Mouse (Mus musculus): ENCODE measurements at regions not wholly inside any gene's neighbourhood (a gene's known extent, or its start where the extent isn't known, plus 50 kb on each side); places are given as distances from the start of the nearest gene placed in this dataset.
"Not testable (repeated sequence)": the region's sequence is repeated elsewhere in the genome, so short reads cannot be mapped to it uniquely, and the experiment has no call there.

DNA sequence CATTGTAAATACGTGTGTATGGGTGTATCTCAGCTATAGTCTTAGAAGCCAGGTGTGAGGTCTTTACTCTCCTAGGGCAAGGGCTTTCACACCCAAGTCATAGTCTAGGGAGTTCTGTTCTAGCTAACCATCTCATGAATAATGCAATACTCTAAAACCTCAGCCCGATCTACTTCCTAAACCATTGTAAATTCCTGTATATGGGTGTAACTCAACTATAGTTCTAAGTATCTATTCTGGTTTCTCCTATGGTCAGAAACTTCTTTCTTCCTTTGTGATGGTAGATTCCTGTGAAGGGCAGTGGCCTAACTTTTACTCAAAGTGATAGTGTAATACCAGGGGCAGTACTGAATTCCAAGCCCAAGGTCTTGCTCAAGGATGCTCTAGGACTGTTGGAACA is 58.7 kb upstream of the Srd5a3 start:
- H3K36me3 ChIP-seq (ENCODE audit: control insufficient read depth, insufficient read depth, low read length); H3K4me3 ChIP-seq (ENCODE audit: extremely low read depth, insufficient read depth, insufficient read length); H3K27me3 ChIP-seq (ENCODE audit: control insufficient read depth, insufficient read depth, low read length); H3K4me1 ChIP-seq (ENCODE audit: control insufficient read depth, insufficient read depth, insufficient read length); DNase-seq (ENCODE audit: low read depth in 1 of 2, low spot score in 2 of 2); H3K27ac ChIP-seq (ENCODE audit: insufficient read depth, low read length): not testable (repeated sequence)
- WGBS, result 87% methylated on average over 2 of the region's 2 CpGs

- 91% methylated on average over 8 of the region's 8 CpGs for WGBS
- Histone ChIP-seq H3K27ac (ENCODE audit: insufficient read depth, low read length) (no peak overlapping the region), H3K4me1 (ENCODE audit: control insufficient read depth, insufficient read depth, insufficient read length) (no peaks in the 10 kb centered on the region), H3K36me3 (ENCODE audit: control insufficient read depth, insufficient read depth, low read length) (no peaks in the 10 kb centered on the region), H3K27me3 (ENCODE audit: control insufficient read depth, insufficient read depth, low read length) (no peaks in the 10 kb centered on the region), H3K4me3 (ENCODE audit: extremely low read depth, insufficient read depth, insufficient read length) (no peak overlapping the region)
- no peak for DNase-seq (ENCODE audit: low read depth in 1 of 2, low spot score in 2 of 2)
- TF ChIP-seq CTCF (IDR thresholded peaks at IDR 0.05; ENCODE audit: extremely low read depth, insufficient read depth, insufficient read length, insufficient replicate concordance) (no peak), POLR2A (IDR thresholded peaks at IDR 0.05; ENCODE audit: low read depth, low read length) (no peak)
Measured at GRCm38 (mm10) chr5:76080429-76080828, 59.6 kb upstream of the Srd5a3 start.

GRCm38 (mm10) chr5:76079204-76080025 is 60.7 kb upstream of the Srd5a3 start:
- H3K4me1 ChIP-seq (ENCODE audit: control insufficient read depth, insufficient read depth, insufficient read length), result no peaks in the 10 kb centered on the region; the same call in 1 of the 2 replicates
- WGBS, result 68% methylated on average over 11 of the region's 11 CpGs
- peak overlapping the region; percentile 40; the same call in 1 of the 2 replicates for H3K27ac ChIP-seq (ENCODE audit: insufficient read depth, low read length)
- DNase-seq (ENCODE audit: low read depth in 1 of 2, low spot score in 2 of 2), result no peak
- H3K4me3 ChIP-seq (ENCODE audit: extremely low read depth, insufficient read depth, insufficient read length), result no peak overlapping the region
- TF ChIP-seq CTCF (IDR thresholded peaks at IDR 0.05; ENCODE audit: extremely low read depth, insufficient read depth, insufficient read length, insufficient replicate concordance) (no peak), POLR2A (IDR thresholded peaks at IDR 0.05; ENCODE audit: low read depth, low read length) (no peak)
- H3K36me3 ChIP-seq (ENCODE audit: control insufficient read depth, insufficient read depth, low read length), result no peaks in the 10 kb centered on the region
- no peaks in the 10 kb centered on the region for H3K27me3 ChIP-seq (ENCODE audit: control insufficient read depth, insufficient read depth, low read length)

- 42% methylated on average over 1 of the region's 1 CpGs for WGBS
- H3K27me3 ChIP-seq (ENCODE audit: control insufficient read depth, insufficient read depth, low read length), result no peaks in the 10 kb centered on the region
- no peak for TF ChIP-seq CTCF (IDR thresholded peaks at IDR 0.05; ENCODE audit: extremely low read depth, insufficient read depth, insufficient read length, insufficient replicate concordance)
- TF ChIP-seq POLR2A (IDR thresholded peaks at IDR 0.05; ENCODE audit: low read depth, low read length), result no peak
- DNase-seq (ENCODE audit: low read depth in 1 of 2, low spot score in 2 of 2), result no peak
- H3K4me3 ChIP-seq (ENCODE audit: extremely low read depth, insufficient read depth, insufficient read length), result no peak overlapping the region
- no peak overlapping the region for H3K27ac ChIP-seq (ENCODE audit: insufficient read depth, low read length)
- no peaks in the 10 kb centered on the region; the same call in 1 of the 2 replicates for H3K4me1 ChIP-seq (ENCODE audit: control insufficient read depth, insufficient read depth, insufficient read length)
- H3K36me3 ChIP-seq (ENCODE audit: control insufficient read depth, insufficient read depth, low read length), result no peaks in the 10 kb centered on the region
Measured at GRCm38 (mm10) chr5:76078485-76078884, 61.6 kb upstream of the Srd5a3 start.

- no peaks in the 10 kb centered on the region; the same call in 1 of the 2 replicates for H3K4me1 ChIP-seq (ENCODE audit: control insufficient read depth, insufficient read depth, insufficient read length)
- H3K4me3 ChIP-seq (ENCODE audit: extremely low read depth, insufficient read depth, insufficient read length), result no peak overlapping the region
- no peaks in the 10 kb centered on the region for H3K36me3 ChIP-seq (ENCODE audit: control insufficient read depth, insufficient read depth, low read length)
- TF ChIP-seq CTCF (IDR thresholded peaks at IDR 0.05; ENCODE audit: extremely low read depth, insufficient read depth, insufficient read length, insufficient replicate concordance) (no peak), POLR2A (IDR thresholded peaks at IDR 0.05; ENCODE audit: low read depth, low read length) (no peak)
- DNase-seq (ENCODE audit: low read depth in 1 of 2, low spot score in 2 of 2), result no peak
- 78% methylated on average over 7 of the region's 7 CpGs for WGBS
- no peak overlapping the region for H3K27ac ChIP-seq (ENCODE audit: insufficient read depth, low read length)
- no peaks in the 10 kb centered on the region for H3K27me3 ChIP-seq (ENCODE audit: control insufficient read depth, insufficient read depth, low read length)
Measured at GRCm38 (mm10) chr5:76076283-76076682, 63.8 kb upstream of the Srd5a3 start.

DNA sequence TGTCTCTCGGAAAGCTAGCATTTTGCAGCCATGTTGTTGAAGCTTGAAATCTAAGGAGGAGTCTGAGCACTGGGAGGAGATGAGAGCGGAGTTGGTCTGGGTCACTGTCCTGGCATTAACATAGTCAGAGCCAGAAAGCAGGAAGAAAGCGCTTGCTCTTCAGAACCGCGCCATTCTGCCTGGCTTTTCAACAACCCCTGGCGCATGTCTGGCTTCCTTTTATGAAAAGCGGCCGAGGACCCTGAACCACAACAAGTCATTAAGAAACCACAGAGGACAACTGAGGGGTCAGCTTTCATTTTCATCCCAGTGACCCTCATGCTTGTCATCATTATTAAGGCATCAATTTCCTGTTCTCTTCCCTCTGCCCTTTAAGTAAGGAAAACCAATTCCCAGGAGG is 64.7 kb upstream of the Srd5a3 start:
- H3K27ac ChIP-seq (ENCODE audit: insufficient read depth, low read length), result no peak overlapping the region
- no peak for TF ChIP-seq CTCF (IDR thresholded peaks at IDR 0.05; ENCODE audit: extremely low read depth, insufficient read depth, insufficient read length, insufficient replicate concordance)
- TF ChIP-seq POLR2A (IDR thresholded peaks at IDR 0.05; ENCODE audit: low read depth, low read length), result no peak

DNA sequence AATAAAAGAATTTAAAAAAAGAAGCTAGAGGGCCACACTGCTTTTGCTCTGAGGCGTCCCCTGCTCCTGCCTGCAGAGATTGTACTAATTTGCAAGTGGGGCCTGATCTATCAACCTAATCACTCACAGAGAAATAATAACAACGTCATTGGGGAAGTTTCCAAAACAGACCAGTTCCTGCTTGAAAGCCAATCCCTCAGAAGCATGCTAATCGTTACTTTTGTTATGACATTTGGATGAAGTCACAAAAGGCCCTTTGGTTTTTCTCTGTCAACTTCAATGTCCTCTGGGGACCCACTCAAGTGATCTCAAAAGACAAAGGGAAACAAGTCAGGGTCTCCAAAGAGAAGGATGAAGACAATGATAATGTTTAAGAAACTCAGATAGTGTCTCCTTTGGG is 72.2 kb upstream of the Srd5a3 start:
- no peaks in the 10 kb centered on the region for H3K27me3 ChIP-seq (ENCODE audit: control insufficient read depth, insufficient read depth, low read length)
- no peaks in the 10 kb centered on the region for H3K36me3 ChIP-seq (ENCODE audit: control insufficient read depth, insufficient read depth, low read length)
- TF ChIP-seq CTCF (IDR thresholded peaks at IDR 0.05; ENCODE audit: extremely low read depth, insufficient read depth, insufficient read length, insufficient replicate concordance), result no peak
- TF ChIP-seq POLR2A (IDR thresholded peaks at IDR 0.05; ENCODE audit: low read depth, low read length), result no peak
- H3K4me1 ChIP-seq (ENCODE audit: control insufficient read depth, insufficient read depth, insufficient read length), result no peaks in the 10 kb centered on the region; the same call in 1 of the 2 replicates
- no peak overlapping the region for H3K4me3 ChIP-seq (ENCODE audit: extremely low read depth, insufficient read depth, insufficient read length)
- 60% methylated on average over 3 of the region's 3 CpGs for WGBS
- DNase-seq (ENCODE audit: low read depth in 1 of 2, low spot score in 2 of 2), result no peak
- no peak overlapping the region for H3K27ac ChIP-seq (ENCODE audit: insufficient read depth, low read length)

More for the DNA sequence above, 64.7 kb upstream of the Srd5a3 start:
- 18% methylated on average over 8 of the region's 8 CpGs for WGBS
- H3K27me3 ChIP-seq (ENCODE audit: control insufficient read depth, insufficient read depth, low read length), result no peaks in the 10 kb centered on the region
- H3K36me3 ChIP-seq (ENCODE audit: control insufficient read depth, insufficient read depth, low read length), result no peaks in the 10 kb centered on the region
- DNase-seq (ENCODE audit: low read depth in 1 of 2, low spot score in 2 of 2), result no peak
- H3K4me3 ChIP-seq (ENCODE audit: extremely low read depth, insufficient read depth, insufficient read length), result no peak overlapping the region
- H3K4me1 ChIP-seq (ENCODE audit: control insufficient read depth, insufficient read depth, insufficient read length), result no peaks in the 10 kb centered on the region; the same call in 1 of the 2 replicates

Data from spleen, adult 2 months (tissue).